ENCODE assay signal across 8 mouse cellular contexts in the genomic region with DNA sequence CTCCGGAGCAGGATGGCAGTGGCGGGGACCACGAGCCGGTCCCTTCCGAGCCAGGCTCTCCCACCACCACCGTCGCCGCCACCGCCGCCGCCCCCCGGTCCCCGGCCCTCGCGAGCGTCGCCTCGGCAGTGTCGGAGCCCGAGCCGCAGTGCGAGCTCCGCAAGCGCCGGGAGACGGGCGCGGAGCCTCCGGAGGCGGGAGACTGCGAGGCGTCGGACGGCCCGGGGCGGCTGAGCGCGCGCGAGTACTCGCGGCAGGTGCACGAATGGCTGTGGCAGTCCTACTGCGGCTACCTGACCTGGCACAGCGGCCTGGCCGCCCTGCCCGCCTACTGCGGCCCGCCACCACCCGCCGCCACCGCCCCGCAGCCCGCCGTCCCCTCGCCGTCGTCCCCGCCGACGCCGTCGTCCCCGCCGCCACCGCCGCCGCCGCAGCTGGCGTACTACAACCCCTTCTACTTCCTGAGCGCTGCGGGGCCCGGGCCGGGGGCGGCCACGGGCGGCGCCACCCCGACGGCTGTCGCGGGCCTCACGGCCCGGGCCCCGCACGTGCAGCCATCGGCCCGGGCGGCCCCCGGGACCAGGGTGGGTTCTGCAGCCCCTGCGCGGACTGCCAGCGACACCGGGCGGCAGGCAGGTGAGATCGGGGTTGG. TPM values are rescaled to one million over a fixed set of nuclear protein-coding genes. Genes with fewer than 3 reads are reported as not detected.
A peak's percentile ranks its signal among the peaks of the same experiment; 100 is the strongest.
DNase-seq lines count a peak whose midpoint lies in the region; ATAC-seq and TF ChIP-seq lines count a peak whose summit lies in the region.

No protein-coding gene starts in this region.

- peak overlapping the region; percentile 80 for H3K4me2 ChIP-seq in forebrain, embryonic 13.5 days
- H3K4me2 ChIP-seq in intestine, embryonic 15.5 days (replicated peaks), result peak overlapping the region; percentile 84

- H3K36me3 ChIP-seq in forebrain, embryonic 13.5 days (ENCODE audit: poor library complexity, severe bottlenecking), result peaks cover 35% of the 10 kb centered on the region
- 0 out of 2 replicates have a peak, but pooled peaks cover 2% of the 10 kb centered on the region for H3K36me3 ChIP-seq in intestine, embryonic 15.5 days
- H3K36me3 ChIP-seq in spleen, adult 2 months (ENCODE audit: control insufficient read depth, insufficient read depth, low read length), result peaks cover 4% of the 10 kb centered on the region; the same call in 1 of the 2 replicates

- no peak for DNase-seq in layer of hippocampus, adult 2 months (ENCODE audit: low spot score in 2 of 2)
- no peak for DNase-seq in layer of hippocampus, postnatal 25 days (ENCODE audit: extremely low spot score in 1 of 2, low spot score in 1 of 2)
- DNase-seq in T-cell, adult 2 months (ENCODE audit: low spot score), result peak; percentile 44
- DNase-seq in lung, postnatal 14 days, result peak; percentile 12
- DNase-seq in spleen, adult 2 months (ENCODE audit: low read depth in 1 of 2, low spot score in 2 of 2), result peak in 1 of 2 experiments; percentile 27
- no peak for DNase-seq in layer of hippocampus, adult 11-12 months (ENCODE audit: low spot score)

- peak overlapping the region; percentile 83 for H3K4me3 ChIP-seq in layer of hippocampus, adult 2 months
- peak overlapping the region; percentile 93 for H3K4me3 ChIP-seq in forebrain, embryonic 13.5 days
- peak overlapping the region; percentile 95 for H3K4me3 ChIP-seq in intestine, embryonic 15.5 days (replicated peaks)
- H3K4me3 ChIP-seq in spleen, adult 2 months (ENCODE audit: extremely low read depth, insufficient read depth, insufficient read length), result peak overlapping the region; percentile 64

- no peaks in the 10 kb centered on the region for H3K27me3 ChIP-seq in forebrain, embryonic 13.5 days
- H3K27me3 ChIP-seq in intestine, embryonic 15.5 days (replicated peaks), result no peaks in the 10 kb centered on the region; the same call in 1 of the 2 replicates
- H3K27me3 ChIP-seq in spleen, adult 2 months (ENCODE audit: control insufficient read depth, insufficient read depth, low read length), result no peaks in the 10 kb centered on the region

- TF ChIP-seq CTCF in layer of hippocampus, adult 2 months (conservative IDR thresholded peaks at IDR 0.05), result peak; percentile 25
- no peak for TF ChIP-seq CTCF in spleen, adult 2 months (IDR thresholded peaks at IDR 0.05; ENCODE audit: extremely low read depth, insufficient read depth, insufficient read length, insufficient replicate concordance)

- under 1% methylated on average over 53 of the region's 96 CpGs for WGBS in forebrain, embryonic 13.5 days
- under 1% methylated on average over 85 of the region's 96 CpGs for WGBS in intestine, embryonic 15.5 days
- WGBS in spleen, adult 2 months, result under 1% methylated on average over 69 of the region's 96 CpGs

- H3K9ac ChIP-seq in forebrain, embryonic 13.5 days, result peak overlapping the region; percentile 93
- peak overlapping the region; percentile 81 for H3K9ac ChIP-seq in intestine, embryonic 15.5 days

- H3K4me1 ChIP-seq in forebrain, embryonic 13.5 days, result peaks cover 30% of the 10 kb centered on the region
- 0 out of 2 replicates have a peak, but pooled peaks cover 6% of the 10 kb centered on the region for H3K4me1 ChIP-seq in intestine, embryonic 15.5 days (replicated peaks)
- H3K4me1 ChIP-seq in spleen, adult 2 months (ENCODE audit: control insufficient read depth, insufficient read depth, insufficient read length), result peaks cover 2% of the 10 kb centered on the region

- H3K9me3 ChIP-seq in forebrain, embryonic 13.5 days (replicated peaks), result no peaks in the 10 kb centered on the region
- H3K9me3 ChIP-seq in intestine, embryonic 15.5 days, result no peaks in the 10 kb centered on the region

- H3K27ac ChIP-seq in layer of hippocampus, adult 2 months, result peak overlapping the region; percentile 93
- peak overlapping the region; percentile 85 for H3K27ac ChIP-seq in forebrain, embryonic 13.5 days
- H3K27ac ChIP-seq in intestine, embryonic 15.5 days, result peak overlapping the region; percentile 77
- peak overlapping the region; percentile 49; the same call in 1 of the 2 replicates for H3K27ac ChIP-seq in spleen, adult 2 months (ENCODE audit: insufficient read depth, low read length)

- no peak for TF ChIP-seq POLR2A in spleen, adult 2 months (IDR thresholded peaks at IDR 0.05; ENCODE audit: low read depth, low read length)

- peak; percentile 63 for ATAC-seq in forebrain, embryonic 13.5 days
- peak; percentile 83 for ATAC-seq in intestine, embryonic 15.5 days

RNA-seq across cellular contexts. Expression of a gene that starts 0.4 kb away (rescaled TPM):
- 10 to 100 TPM; 74.7 to 76.5 TPM for total RNA-seq in layer of hippocampus, adult 2 months (2021)
- total RNA-seq in layer of hippocampus, postnatal 25 days (2021), result 10 to 100 TPM; 74.0 to 74.1 TPM
- polyA plus RNA-seq in forebrain, embryonic 13.5 days (2015; fragmentation: Nextera tagmentation; extraction: Ambion mirVana), result 16.8 and 17.5 TPM in 2 replicates
- polyA plus RNA-seq in intestine, embryonic 15.5 days (2015; fragmentation: Nextera tagmentation; extraction: Ambion mirVana), result 9.4 and 9.9 TPM in 2 replicates
- 5.5 and 9.8 TPM in 2 replicates for polyA plus RNA-seq in spleen, adult 2 months (2012; rRNA removed)

RNA-seq across cellular contexts. Expression of a gene that starts 58.0 kb away (rescaled TPM):
- total RNA-seq in layer of hippocampus, adult 2 months (2021), result 10 to 100 TPM; 56.3 to 56.4 TPM
- total RNA-seq in layer of hippocampus, postnatal 25 days (2021), result 10 to 100 TPM; 40.9 to 47.2 TPM
- polyA plus RNA-seq in forebrain, embryonic 13.5 days (2015; fragmentation: Nextera tagmentation; extraction: Ambion mirVana), result 22.8 and 29.1 TPM in 2 replicates
- polyA plus RNA-seq in intestine, embryonic 15.5 days (2015; fragmentation: Nextera tagmentation; extraction: Ambion mirVana), result 20.3 and 21.4 TPM in 2 replicates
- polyA plus RNA-seq in spleen, adult 2 months (2012; rRNA removed), result 63.8 and 70.8 TPM in 2 replicates

Comparison
In these comparisons a context has a peak if more than half of its experiments do, and no peak if none do; other contexts are left out.
1. DNase-seq: peak in T-cell, adult 2 months (single experiment) and lung, postnatal 14 days (single experiment); none in layer of hippocampus, adult 2 months (0 of 2), layer of hippocampus, postnatal 25 days (0 of 2) and layer of hippocampus, adult 11-12 months (single experiment).
2. Peak in every context shown above with its lines, with median percentiles within 50 percentile points of each other: H3K27ac ChIP-seq and H3K4me3 ChIP-seq.